Mouse (Mus musculus): Measurements from ENCODE around the gene Siva1. TPM values are rescaled to one million over a fixed set of nuclear protein-coding genes. Genes with fewer than 3 reads are reported as not detected.

Gene Siva1
- polyA plus RNA-seq (2012; rRNA removed), result 141 and 169 TPM in 2 replicates

DNA sequence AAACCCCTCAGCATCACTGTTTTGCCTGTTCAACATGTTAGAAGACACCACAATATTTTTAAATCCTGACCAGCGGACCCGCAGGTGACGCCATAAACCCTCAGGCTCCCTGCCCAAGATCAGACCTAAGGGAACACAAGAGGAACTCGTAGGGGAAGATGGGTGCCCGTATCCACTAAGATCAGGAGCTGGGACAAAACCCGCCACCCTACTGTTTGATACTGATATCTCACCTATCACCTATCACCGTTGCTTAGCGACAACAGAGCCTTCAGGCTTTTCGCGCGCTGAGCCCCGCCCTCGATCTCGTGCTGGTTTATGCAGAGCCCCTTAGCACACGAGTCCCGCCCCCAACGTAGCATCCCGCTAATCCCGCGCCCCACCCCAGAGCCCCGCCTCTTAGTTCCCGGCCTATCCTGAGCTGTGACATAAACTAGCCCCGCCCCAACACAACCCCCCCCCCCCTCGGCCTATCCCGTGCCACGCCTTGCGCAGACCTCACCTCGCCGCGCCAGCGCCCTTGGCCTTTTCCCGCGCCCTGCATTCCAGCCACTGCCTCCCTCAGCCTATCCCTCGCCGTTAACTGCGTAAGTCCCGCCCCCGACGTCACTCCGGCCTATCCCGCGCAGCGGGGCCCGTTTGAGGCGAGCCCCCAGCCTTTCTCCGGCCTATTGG is at the start of gene Siva1:
Gene Siva1, plus strand, starts transcription at position 500 of the 675 bp plus-strand sequence.

DNA sequence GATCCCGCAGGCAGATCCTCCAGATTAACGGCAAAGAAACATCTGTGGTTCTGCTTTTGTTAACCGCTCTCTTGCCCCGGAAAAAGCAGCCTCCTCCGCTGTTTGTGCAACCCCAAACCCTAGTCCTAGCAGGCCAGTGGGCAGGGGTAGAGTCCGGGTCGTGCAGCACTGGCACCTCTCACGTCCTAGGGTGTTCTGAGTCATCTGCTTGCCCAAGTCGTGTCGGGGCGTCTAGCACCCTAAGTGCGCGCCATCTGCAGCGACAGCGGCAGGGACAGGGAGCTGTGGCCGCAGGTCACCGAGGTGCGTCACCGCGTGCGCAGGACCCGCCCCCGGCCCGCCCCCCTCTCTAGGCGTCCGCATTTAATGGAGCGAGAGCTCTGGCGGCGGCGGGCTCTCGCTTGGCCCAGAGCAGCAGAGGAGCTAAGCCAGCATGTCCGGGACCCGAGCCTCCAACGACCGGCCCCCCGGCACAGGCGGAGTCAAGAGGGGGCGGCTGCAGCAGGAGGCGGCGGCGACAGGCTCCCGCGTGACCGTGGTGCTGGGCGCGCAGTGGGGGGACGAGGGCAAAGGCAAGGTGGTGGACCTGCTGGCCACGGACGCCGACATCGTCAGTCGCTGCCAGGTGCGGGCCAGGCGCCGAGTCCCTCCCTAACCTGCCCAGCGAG is 24.7 kb upstream of the Siva1 start, which contains the start of gene Adssl1:
Gene Adssl1, plus strand, starts transcription at position 360 of the 668 bp plus-strand sequence.

DNA sequence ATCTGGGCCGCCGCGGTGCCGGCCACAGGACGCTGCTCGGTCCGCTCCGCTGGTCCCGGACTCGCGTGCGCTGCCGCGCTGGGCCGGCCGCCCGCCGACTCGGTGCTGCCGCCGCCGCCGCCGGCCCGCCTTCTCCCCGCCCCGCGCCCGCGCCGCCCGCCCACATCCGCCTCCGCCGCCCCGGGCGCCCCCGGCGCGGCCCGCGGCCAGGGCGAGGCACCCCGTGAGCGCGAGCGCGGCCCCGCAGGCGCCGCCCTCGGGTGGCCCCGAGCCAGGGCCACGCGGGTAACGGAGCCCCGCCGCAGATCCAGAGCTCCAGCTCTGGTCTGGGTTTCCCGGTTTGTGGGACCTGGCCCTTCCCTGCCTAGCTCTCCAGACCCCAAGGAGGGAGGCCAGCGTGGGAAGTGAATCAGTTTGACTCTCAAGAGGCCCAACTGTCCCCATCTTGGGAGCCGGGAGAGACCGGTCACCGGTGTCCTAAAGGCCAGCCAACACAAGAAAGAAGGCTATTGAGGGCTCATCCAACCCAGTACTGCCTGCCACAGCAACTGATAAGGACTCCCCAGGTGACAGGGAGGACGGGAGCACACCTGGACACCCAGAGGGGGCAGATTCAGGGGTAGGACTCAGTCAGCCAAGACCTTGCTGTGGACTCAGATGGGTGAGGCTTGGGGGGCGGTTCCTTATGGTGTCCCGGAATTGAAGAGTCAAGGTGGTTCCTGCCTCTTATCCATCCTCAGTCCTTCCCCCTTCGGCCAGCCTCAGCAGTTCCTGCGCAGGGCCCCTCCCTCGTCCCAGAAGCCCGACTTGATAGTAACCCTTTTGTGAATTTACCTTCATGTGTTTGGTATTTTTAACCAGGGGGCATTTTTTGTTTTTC is 29.9 kb downstream of the Siva1 start, which contains the start of gene Akt1:
Gene Akt1, minus strand, starts transcription at position 753 of the 880 bp plus-strand sequence.

DNA sequence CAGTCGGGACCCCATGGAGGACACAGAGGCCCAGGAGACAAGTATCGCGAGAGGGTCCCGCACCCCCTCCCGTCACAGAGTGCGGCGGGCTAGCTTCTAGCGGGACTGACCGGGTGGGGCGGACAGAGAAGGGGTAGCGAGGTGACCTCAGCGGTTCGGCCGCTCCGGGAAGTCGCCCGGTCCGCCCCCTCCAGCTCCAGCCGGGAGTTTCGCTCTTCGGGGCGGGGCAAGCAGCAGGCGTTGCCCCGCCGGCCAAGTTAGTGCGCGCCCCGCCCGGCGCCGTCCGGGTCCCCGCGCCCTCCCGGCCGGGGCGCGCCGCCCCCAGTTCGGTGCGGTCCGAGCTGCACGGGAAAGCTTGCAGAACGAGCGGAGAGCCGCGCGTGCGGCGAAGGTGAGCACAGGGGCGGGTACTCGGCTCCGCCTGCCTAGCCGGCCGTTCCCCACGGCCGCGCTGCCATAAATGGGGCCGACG is 34.1 kb downstream of the Siva1 start, which contains the start of gene Zbtb42:
Gene Zbtb42, plus strand, starts transcription at position 274 of the 472 bp plus-strand sequence.

Other genes starting within 250 kb of the Siva1 start
- gene A530016L24Rik, start 155.2 kb upstream of the Siva1 start, polyA plus RNA-seq (2012; rRNA removed), result 19.1 and 21.2 TPM in 2 replicates
- gene Tmem179, start 127.9 kb upstream of the Siva1 start, polyA plus RNA-seq (2012; rRNA removed), result 0.57 and 0.61 TPM in 2 replicates
- 42.7 and 45.9 TPM in 2 replicates for gene Inf2, start 55.9 kb upstream of the Siva1 start, polyA plus RNA-seq (2012; rRNA removed)
- 3.7 and 4.5 TPM in 2 replicates for gene Adssl1, start 24.6 kb upstream of the Siva1 start, polyA plus RNA-seq (2012; rRNA removed)
- gene Akt1, start 30.2 kb downstream of the Siva1 start, polyA plus RNA-seq (2012; rRNA removed), result 246 and 258 TPM in 2 replicates
- gene Zbtb42, start 34.1 kb downstream of the Siva1 start, polyA plus RNA-seq (2012; rRNA removed), result 17.9 and 20.4 TPM in 2 replicates
- 82.4 and 97.6 TPM in 2 replicates for gene Cep170b, start 75.8 kb downstream of the Siva1 start, polyA plus RNA-seq (2012; rRNA removed)
- gene Pld4, start 116.0 kb downstream of the Siva1 start, polyA plus RNA-seq (2012; rRNA removed), result 41.6 and 50.1 TPM in 2 replicates
- gene Ahnak2, start 158.0 kb downstream of the Siva1 start, polyA plus RNA-seq (2012; rRNA removed), result 17.4 and 19.1 TPM in 2 replicates
- gene Clba1, start 164.3 kb downstream of the Siva1 start, polyA plus RNA-seq (2012; rRNA removed), result 14.1 and 19.2 TPM in 2 replicates
- 33.5 and 36.9 TPM in 2 replicates for gene Cdca4, start 184.7 kb downstream of the Siva1 start, polyA plus RNA-seq (2012; rRNA removed)
- gene Gpr132, start 223.5 kb downstream of the Siva1 start, polyA plus RNA-seq (2012; rRNA removed), result 3.0 TPM in 2 replicates